Mouse (Mus musculus) embryonic stem cell, embryonic (primary cell): ENCODE measurements at regions not wholly inside any gene's neighbourhood (a gene's known extent, or its start where the extent isn't known, plus 50 kb on each side); places are given as distances from the start of the nearest gene placed in this dataset.

Experiments
- CTCF ChIA-PET, 4 experiments: fragments of 300-600 bp in 2 of 4; fragments of 350-600 bp in 2 of 4; sonication (Branson Sonifier 250); formaldehyde crosslinking; loops; one replicate each; lab custom pipeline; 2022; ENCODE audit warnings: inconsistent platforms in 2 of 4; lab: Charles Lee
- POLR2A ChIA-PET, 4 experiments: fragments of 300-600 bp in 2 of 4; fragments of 350-600 bp in 2 of 4; sonication (Branson Sonifier 250); formaldehyde crosslinking; loops; one replicate each; lab custom pipeline; 2022; ENCODE audit warnings: antibody characterized with exemption in 4 of 4, inconsistent platforms in 1 of 4; lab: Charles Lee

GRCm38 (mm10) chr5:16424745-16425144 lies 128.6 kb upstream of the Hgf start:
- POLR2A ChIA-PET, result interaction anchor here in 2 of 4 experiments (0.7 to 1.2 kb wide), 3 partner anchors 13 to 236 kb away, joined by 3 to 5 read pairs (median 3); no protein-coding TSS in a partner anchor
- CTCF ChIA-PET, result no interaction called here

GRCm38 (mm10) chr5:16425302-16425701 lies 128.0 kb upstream of the Hgf start:
- CTCF ChIA-PET, result no interaction called here

GRCm38 (mm10) chr5:16426306-16426705 lies 127.0 kb upstream of the Hgf start:
- POLR2A ChIA-PET, result interaction anchor here in 3 of 4 experiments (0.7 to 1.4 kb wide), 6 partner anchors 8 to 424 kb away, joined by 3 to 5 read pairs (median 4); partner anchors contain the start of gene Hgf (in 1 of the 3)
- CTCF ChIA-PET, result no interaction called here

More at GRCm38 (mm10) chr5:16425302-16425701, 128.0 kb upstream of the Hgf start:
- POLR2A ChIA-PET, result interaction anchor here in 3 of 4 experiments (0.7 to 1.4 kb wide), 7 partner anchors 9 to 423 kb away, joined by 3 to 5 read pairs (median 3); no protein-coding TSS in a partner anchor

- CTCF ChIA-PET, result no interaction called here
- POLR2A ChIA-PET, result interaction anchor here in 2 of 4 experiments (0.7 to 1.5 kb wide), 2 partner anchors 8 to 9 kb away, joined by 3 to 4 read pairs; no protein-coding TSS in a partner anchor
Observed at GRCm38 (mm10) chr5:16434586-16434985, 118.7 kb upstream of the Hgf start.

GRCm38 (mm10) chr5:16445056-16445455 lies 108.2 kb upstream of the Hgf start:
- CTCF ChIA-PET, result no interaction called here
- POLR2A ChIA-PET, result no interaction called here

GRCm38 (mm10) chr5:16446977-16447376 lies 106.3 kb upstream of the Hgf start:
- POLR2A ChIA-PET, result no interaction called here
- CTCF ChIA-PET, result no interaction called here

- ChIA-PET CTCF (no interaction called here), POLR2A (interaction anchor here in 1 of 4 experiments (0.5 kb wide), 1 partner anchor 739 kb away, joined by 3 read pairs; no protein-coding TSS in a partner anchor)
Observed at GRCm38 (mm10) chr5:16461795-16462194, 91.5 kb upstream of the Hgf start.

GRCm38 (mm10) chr5:16466266-16466665 lies 87.0 kb upstream of the Hgf start:
- ChIA-PET CTCF (no interaction called here), POLR2A (no interaction called here)

- ChIA-PET CTCF (no interaction called here), POLR2A (no interaction called here)
Observed at GRCm38 (mm10) chr5:16468560-16468959, 84.7 kb upstream of the Hgf start.

- ChIA-PET POLR2A (no interaction called here), CTCF (no interaction called here)
Observed at GRCm38 (mm10) chr5:16469221-16469620, 84.1 kb upstream of the Hgf start.

- POLR2A ChIA-PET, result no interaction called here
- CTCF ChIA-PET, result no interaction called here
Observed at GRCm38 (mm10) chr5:16469644-16470275, 83.5 kb upstream of the Hgf start.

GRCm38 (mm10) chr5:16470366-16470982 lies 82.8 kb upstream of the Hgf start:
- CTCF ChIA-PET, result no interaction called here
- POLR2A ChIA-PET, result no interaction called here

- ChIA-PET CTCF (no interaction called here), POLR2A (no interaction called here)
Observed at GRCm38 (mm10) chr5:16487969-16488368, 65.3 kb upstream of the Hgf start.

- CTCF ChIA-PET, result no interaction called here
- POLR2A ChIA-PET, result no interaction called here
Observed at GRCm38 (mm10) chr5:16489803-16490202, 63.5 kb upstream of the Hgf start.

- ChIA-PET CTCF (no interaction called here), POLR2A (no interaction called here)
Observed at GRCm38 (mm10) chr5:16499891-16500290, 53.4 kb upstream of the Hgf start.
